Mouse (Mus musculus): ENCODE measurements around the gene Mrps18c.

DNA sequence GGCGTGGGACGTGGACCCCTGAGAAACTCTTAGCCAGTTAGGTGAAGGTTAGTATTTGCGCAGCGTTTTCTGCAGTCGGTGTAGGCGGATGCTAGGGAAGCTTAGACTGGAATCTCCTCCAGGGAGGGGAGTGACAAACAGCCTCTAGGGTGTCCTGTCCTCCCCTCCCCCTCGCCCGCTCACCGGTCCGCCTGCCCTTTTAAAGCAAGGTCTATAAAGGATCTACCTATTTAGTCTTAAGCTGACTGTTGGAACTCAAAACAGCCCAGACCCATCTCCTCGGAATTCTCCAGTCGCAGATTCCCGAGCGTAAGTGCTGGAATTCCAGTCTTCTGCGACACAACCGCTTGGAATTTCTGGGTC lies 47.0 kb downstream of the Mrps18c start, which contains the start of gene Gpat3:
- TF ChIP-seq CTCF (IDR thresholded peaks at IDR 0.05; ENCODE audit: low read depth, low read length) (0 out of 2 replicates have a peak, but pooled peaks have one; percentile 14), POLR2A (IDR thresholded peaks at IDR 0.05; ENCODE audit: borderline replicate concordance, low read depth, low read length) (no peak)

Data from bone marrow macrophage, adult 2 months (primary cell).